Mouse (Mus musculus) heart, postnatal 0 days (tissue): Measurements from ENCODE around the gene Lrrc27. TPM values are rescaled to one million over a fixed set of nuclear protein-coding genes. Genes with fewer than 3 reads are reported as not detected.

Source experiments
- ATAC-seq: fragments of 200-750 bp; cut with Nextera tagmentation; 2 replicates; pipeline ENCODE4 v1.8.0; 2017; ENCODE audit warnings: low read depth, moderate number of reproducible peaks, moderate library complexity; ENCODE audit not compliant: insufficient read depth
- DNase-seq: peaks from one replicate; pipeline ENCODE4 v3.0.0-alpha.2; 2016; ENCODE audit warnings: low spot score
- H3K27ac ChIP-seq: fragments of 300-500 bp; sonication (generic); 2 replicates; pipeline ENCODE4 v1.5.1; 2014; ENCODE audit warnings: low read depth, mild to moderate bottlenecking
- H3K27me3 ChIP-seq: fragments of 300-500 bp; sonication (generic); 2 replicates; pipeline ENCODE4 v1.6.1; 2014; ENCODE audit warnings: low read length, mixed read lengths; ENCODE audit not compliant: control insufficient read depth, insufficient read depth
- H3K36me3 ChIP-seq: fragments of 300-500 bp; sonication (generic); replicated peaks from 2 replicates; pipeline ENCODE4 v1.6.1; 2014; ENCODE audit warnings: low read length, mixed read lengths; ENCODE audit not compliant: control insufficient read depth, insufficient read depth
- H3K4me1 ChIP-seq: fragments of 300-500 bp; sonication (generic); 2 replicates; pipeline ENCODE4 v1.6.1; 2014; ENCODE audit warnings: antibody characterized with exemption; ENCODE audit not compliant: control insufficient read depth, insufficient read depth
- H3K4me2 ChIP-seq: fragments of 300-500 bp; sonication (generic); 2 replicates; pipeline ENCODE4 v1.6.1; 2014; ENCODE audit warnings: low read depth, mild to moderate bottlenecking, low read length, moderate library complexity
- H3K4me3 ChIP-seq: fragments of 300-500 bp; sonication (generic); 2 replicates; pipeline ENCODE4 v1.5.1; 2014; ENCODE audit warnings: low read depth, low read length
- H3K9ac ChIP-seq: fragments of 300-500 bp; sonication (generic); replicated peaks from 2 replicates; pipeline ENCODE4 v1.6.1; 2014; ENCODE audit warnings: low read depth, low read length, mixed read lengths
- H3K9me3 ChIP-seq: fragments of 300-500 bp; sonication (generic); replicated peaks from 2 replicates; pipeline ENCODE4 v1.6.1; 2016; ENCODE audit warnings: low read length; ENCODE audit not compliant: control insufficient read depth
- CTCF ChIP-seq: IDR thresholded peaks from 2 replicates; pipeline ENCODE4 v1.5.1; 2016; ENCODE audit warnings: antibody characterized with exemption, control low read depth, low read depth
- EP300 ChIP-seq: IDR thresholded peaks from 2 replicates; pipeline ENCODE4 v1.6.1; 2016; ENCODE audit warnings: antibody characterized with exemption, low read depth
- WGBS: fragments of 180-500 bp; shearing (Covaris S2); extraction: QIAGEN DNeasy Blood & Tissue Kit; methylation state at CpG from one replicate; pipeline ENCODE4 v1.1.7; 2014; 5-methylcytosine and 5-hydroxymethylcytosine counted together
- polyA plus RNA-seq: library from polyadenylated mRNA; unstranded; fragments of >200 nt; fragmentation: Nextera tagmentation; extraction: Ambion mirVana; gene quantifications from 2 replicates; pipeline ENCODE4 v1.2.1, GENCODE M21; 2015
- total RNA-seq: library from RNA; depleted of rRNA; stranded (reverse); fragments of >200 nt; gene quantifications from 2 replicates; pipeline ENCODE4 v1.2.3, GENCODE M21; 2014; ENCODE audit warnings: low replicate concordance

The Lrrc27 gene
- total and polyA plus RNA-seq, 2 experiments from 2014 or later: 1.9 to 5.0 TPM

DNA sequence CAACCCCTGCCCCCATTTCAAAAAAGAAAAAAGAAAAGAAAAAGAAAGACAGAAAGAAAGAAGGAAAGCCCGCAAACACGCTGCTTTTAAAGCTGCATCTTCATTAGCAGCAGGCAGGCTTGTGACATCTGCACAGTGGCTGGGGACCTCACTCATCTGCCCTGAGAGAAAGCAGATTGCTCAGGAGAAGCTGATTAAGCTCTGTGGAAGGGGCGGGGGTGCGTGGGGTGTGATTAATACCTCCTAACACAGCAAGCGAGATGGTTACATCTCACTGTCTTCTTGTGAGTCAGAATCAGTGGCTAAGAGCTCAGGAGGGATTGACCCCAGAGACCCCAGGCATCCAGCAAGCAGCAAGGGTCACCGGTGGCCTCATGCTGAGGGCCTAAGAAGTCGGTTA lies 64.7 kb downstream of the Lrrc27 start:
- DNase-seq (no peak), ATAC-seq (no peak)
- H3K36me3 ChIP-seq: no peaks in the 10 kb centered on the region
- H3K27ac ChIP-seq: no peak overlapping the region
- WGBS: 74% methylated on average over 7 of the region's 7 CpGs
- H3K9ac ChIP-seq: no peak overlapping the region
- H3K4me1 ChIP-seq: peaks cover 18% of the 10 kb centered on the region
- TF ChIP-seq EP300 (no peak), CTCF (no peak)
- no peaks in the 10 kb centered on the region for H3K9me3 ChIP-seq
- H3K4me2 ChIP-seq: no peak overlapping the region
- H3K4me3 ChIP-seq: no peak overlapping the region
- no peaks in the 10 kb centered on the region for H3K27me3 ChIP-seq

- H3K9me3 ChIP-seq: no peaks in the 10 kb centered on the region
- H3K27ac ChIP-seq: no peak overlapping the region
- no peaks in the 10 kb centered on the region for H3K36me3 ChIP-seq
- H3K4me2 ChIP-seq: no peak overlapping the region
- no peak for DNase-seq
- no peak overlapping the region for H3K4me3 ChIP-seq
- no peaks in the 10 kb centered on the region for H3K27me3 ChIP-seq
- H3K4me1 ChIP-seq: no peaks in the 10 kb centered on the region
- no peak for ATAC-seq
- TF ChIP-seq CTCF (no peak), EP300 (no peak)
- H3K9ac ChIP-seq: no peak overlapping the region
- 63% methylated on average over 5 of the region's 5 CpGs for WGBS
Observed at GRCm38 (mm10) chr7:139279571-139279970, 66.8 kb downstream of the Lrrc27 start.

- no peak for ATAC-seq
Observed at GRCm38 (mm10) chr7:139280044-139280443, 67.3 kb downstream of the Lrrc27 start.

DNA sequence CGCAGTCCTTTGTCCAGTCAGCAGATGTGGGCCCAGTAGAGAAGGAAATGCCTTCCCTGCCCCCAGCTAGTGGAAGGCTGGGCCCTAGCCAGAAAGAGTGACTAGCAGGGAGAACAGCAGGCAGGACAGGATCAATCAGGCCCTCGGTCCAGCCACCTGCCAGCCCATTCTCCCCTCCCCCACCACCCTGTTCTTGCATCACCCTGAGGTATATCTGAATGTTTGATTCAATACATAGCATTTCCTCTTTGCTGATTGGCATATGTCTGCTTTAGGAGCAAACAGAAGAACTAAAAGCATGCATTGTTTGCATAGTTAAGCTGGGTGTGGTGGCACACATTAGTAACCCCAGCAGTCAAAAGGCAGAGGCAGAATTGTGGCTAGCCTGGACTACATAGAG lies 68.4 kb downstream of the Lrrc27 start:
- ATAC-seq: no peak

More at GRCm38 (mm10) chr7:139280044-139280443, 67.3 kb downstream of the Lrrc27 start:
- Histone ChIP-seq H3K4me3 (no peak overlapping the region), H3K27me3 (no peaks in the 10 kb centered on the region), H3K9me3 (no peaks in the 10 kb centered on the region), H3K36me3 (no peaks in the 10 kb centered on the region), H3K4me1 (no peaks in the 10 kb centered on the region), H3K27ac (no peak overlapping the region), H3K9ac (no peak overlapping the region), H3K4me2 (no peak overlapping the region)
- WGBS: 71% methylated on average over 1 of the region's 1 CpGs
- TF ChIP-seq CTCF (no peak), EP300 (no peak)
- no peak for DNase-seq

DNA sequence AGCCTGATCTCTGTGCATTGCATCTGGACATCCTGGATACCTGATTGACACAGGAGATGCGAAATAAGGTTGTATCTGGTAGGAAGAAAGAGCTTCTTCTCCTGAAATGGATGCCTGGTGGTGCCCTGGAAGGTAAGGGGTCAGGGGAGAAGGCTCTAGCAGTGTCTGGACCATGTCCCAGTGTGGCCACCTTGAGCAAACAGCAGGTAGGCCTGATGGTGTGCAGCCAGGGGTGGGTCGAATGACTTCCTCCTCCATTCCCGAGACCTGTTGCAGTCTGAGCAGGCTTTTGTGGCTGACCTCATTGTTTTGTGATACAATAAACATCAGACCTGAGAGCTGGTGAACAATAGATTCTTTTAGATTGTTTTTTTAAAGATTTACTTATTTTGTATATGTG lies 69.2 kb downstream of the Lrrc27 start:
- no peak for ATAC-seq
- no peaks in the 10 kb centered on the region for H3K36me3 ChIP-seq
- TF ChIP-seq CTCF (no peak), EP300 (no peak)
- no peaks in the 10 kb centered on the region for H3K9me3 ChIP-seq
- no peak overlapping the region for H3K27ac ChIP-seq
- DNase-seq: no peak
- no peak overlapping the region for H3K4me2 ChIP-seq
- H3K9ac ChIP-seq: no peak overlapping the region
- H3K27me3 ChIP-seq: no peaks in the 10 kb centered on the region
- H3K4me3 ChIP-seq: no peak overlapping the region
- WGBS: 83% methylated on average over 3 of the region's 3 CpGs
- H3K4me1 ChIP-seq: no peaks in the 10 kb centered on the region

More for the DNA sequence above, 68.4 kb downstream of the Lrrc27 start:
- no peak overlapping the region for H3K4me2 ChIP-seq
- no peak for DNase-seq
- H3K4me3 ChIP-seq: no peak overlapping the region
- H3K27ac ChIP-seq: no peak overlapping the region
- 34% methylated on average over 2 of the region's 2 CpGs for WGBS
- H3K36me3 ChIP-seq: no peaks in the 10 kb centered on the region
- H3K9me3 ChIP-seq: no peaks in the 10 kb centered on the region
- TF ChIP-seq EP300 (no peak), CTCF (no peak)
- H3K27me3 ChIP-seq: no peaks in the 10 kb centered on the region
- no peak overlapping the region for H3K9ac ChIP-seq
- no peaks in the 10 kb centered on the region for H3K4me1 ChIP-seq

DNA sequence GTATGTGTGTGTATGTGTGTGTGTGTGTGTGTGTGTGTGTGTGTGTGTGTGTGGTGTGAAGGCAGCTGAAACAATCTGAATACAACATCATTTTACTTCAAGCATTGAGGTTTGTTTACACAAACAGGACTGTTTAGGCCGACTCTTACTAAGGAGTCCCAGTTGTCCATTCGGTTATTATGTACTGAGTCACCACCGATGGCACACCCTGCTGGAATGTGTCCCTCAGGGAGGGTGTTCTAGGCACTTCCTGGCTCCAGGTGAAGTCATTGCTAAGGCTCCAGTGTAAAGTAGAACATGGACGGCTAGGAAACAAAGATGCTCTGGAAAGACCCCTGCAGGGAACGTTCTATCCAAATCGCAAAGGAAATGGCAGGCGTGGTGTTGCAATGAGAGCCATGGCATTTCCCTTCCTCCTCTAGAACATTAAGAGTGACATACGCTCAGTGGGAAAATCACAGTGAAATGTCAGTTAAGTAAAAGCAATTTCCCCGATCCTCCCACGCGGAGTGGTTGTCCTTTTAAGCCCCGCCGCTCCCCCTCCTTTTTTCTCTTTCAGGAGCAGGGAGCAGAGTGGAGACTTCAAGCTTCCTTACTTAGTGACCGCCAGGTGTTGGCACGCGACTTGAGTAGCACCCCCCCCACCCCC lies 72.6 kb downstream of the Lrrc27 start:
- WGBS: 67% methylated on average over 16 of the region's 16 CpGs
- no peaks in the 10 kb centered on the region for H3K36me3 ChIP-seq
- no peak overlapping the region for H3K4me3 ChIP-seq
- H3K27ac ChIP-seq: no peak overlapping the region
- no peaks in the 10 kb centered on the region for H3K9me3 ChIP-seq
- H3K4me2 ChIP-seq: no peak overlapping the region
- H3K27me3 ChIP-seq: no peaks in the 10 kb centered on the region
- TF ChIP-seq EP300 (no peak), CTCF (no peak)
- H3K4me1 ChIP-seq: no peaks in the 10 kb centered on the region
- DNase-seq (no peak), ATAC-seq (no peak)
- H3K9ac ChIP-seq: no peak overlapping the region
